Mouse (Mus musculus): ENCODE measurements around the gene Eng.

- TF ChIP-seq CTCF (IDR thresholded peaks at IDR 0.05) (no peak), POLR2A (IDR thresholded peaks at IDR 0.05; ENCODE audit: insufficient read depth, low read depth, low read length) (no peak)
Observed at GRCm38 (mm10) chr2:32709521-32710137, 63.2 kb downstream of the Eng start.

Data from heart, adult 2 months (tissue).